Mouse (Mus musculus) heart, embryonic 13.5 days (tissue): ENCODE data around the gene Selenoo. TPM values are rescaled to one million over a fixed set of nuclear protein-coding genes. Genes with fewer than 3 reads are reported as not detected.

ENCODE experiments used
- ATAC-seq: fragments of 200-750 bp; cut with Nextera tagmentation; 2 replicates; pipeline ENCODE4 v1.8.0; 2017; ENCODE audit warnings: moderate TSS enrichment; ENCODE audit not compliant: insufficient number of reproducible peaks, low FRiP score, low TSS enrichment; ENCODE audit errors: extremely low read depth
- H3K27ac ChIP-seq: fragments of 300-500 bp; sonication (generic); replicated peaks from 2 replicates; pipeline ENCODE4 v1.5.1; 2015; ENCODE audit warnings: moderate library complexity, mild to moderate bottlenecking, inconsistent platforms
- H3K27me3 ChIP-seq: fragments of 300-500 bp; sonication (generic); replicated peaks from 2 replicates; pipeline ENCODE4 v1.6.1; 2015; ENCODE audit warnings: mild to moderate bottlenecking, inconsistent platforms
- H3K36me3 ChIP-seq: fragments of 300-500 bp; sonication (generic); 2 replicates; pipeline ENCODE4 v1.6.1; 2015; ENCODE audit warnings: mild to moderate bottlenecking, inconsistent platforms
- H3K4me1 ChIP-seq: fragments of 300-500 bp; sonication (generic); 2 replicates; pipeline ENCODE4 v1.6.1; 2015; ENCODE audit warnings: inconsistent platforms
- H3K4me2 ChIP-seq: fragments of 300-500 bp; sonication (generic); 2 replicates; pipeline ENCODE4 v1.6.1; 2015; ENCODE audit warnings: inconsistent platforms, mild to moderate bottlenecking, moderate library complexity
- H3K4me3 ChIP-seq: fragments of 300-500 bp; sonication (generic); 2 replicates; pipeline ENCODE4 v1.5.1; 2015; ENCODE audit warnings: moderate library complexity, mild to moderate bottlenecking, inconsistent platforms
- H3K9ac ChIP-seq: fragments of 300-500 bp; sonication (generic); 2 replicates; pipeline ENCODE4 v1.6.1; 2015; ENCODE audit warnings: inconsistent platforms, mild to moderate bottlenecking, moderate library complexity
- H3K9me3 ChIP-seq: fragments of 300-500 bp; sonication (generic); 2 replicates; pipeline ENCODE4 v1.6.1; 2016; ENCODE audit warnings: inconsistent platforms
- WGBS: fragments of 180-500 bp; shearing (Covaris S2); methylation state at CpG from one replicate; pipeline ENCODE4 v1.1.7; 2015; ENCODE audit warnings: mixed read lengths; 5-methylcytosine and 5-hydroxymethylcytosine counted together
- polyA plus RNA-seq: library from polyadenylated mRNA; unstranded; fragments of >200 nt; fragmentation: Nextera tagmentation; extraction: Ambion mirVana; gene quantifications from 2 replicates; pipeline ENCODE4 v1.2.1, GENCODE M21; 2015

The Selenoo gene
- polyA plus RNA-seq: 10.8 and 11.6 TPM in 2 replicates

- Histone ChIP-seq H3K27ac (peak within 1 kb of the TSS; percentile 74), H3K27me3 (no peaks in the 10 kb centered on the region), H3K4me3 (peak within 1 kb of the TSS; percentile 83), H3K4me2 (peak within 1 kb of the TSS; percentile 93), H3K36me3 (peaks cover 49% of the 10 kb centered on the region), H3K4me1 (peaks cover 18% of the 10 kb centered on the region), H3K9ac (peak within 1 kb of the TSS; percentile 94), H3K9me3 (no peaks in the 10 kb centered on the region)
- ATAC-seq: peak; percentile 78
- WGBS: 2% methylated on average over 33 of the region's 38 CpGs
These were observed at the start of gene Selenoo for GRCm38 (mm10) chr15:89088607-89089247. Gene Selenoo, plus strand, starts transcription at chr15:89089084.

GRCm38 (mm10) chr15:89044381-89044780, 44.5 kb upstream of the Selenoo start:
- no peak overlapping the region for H3K4me3 ChIP-seq
- H3K27me3 ChIP-seq: no peaks in the 10 kb centered on the region
- H3K36me3 ChIP-seq: peaks cover 23% of the 10 kb centered on the region
- H3K4me2 ChIP-seq: no peak overlapping the region
- ATAC-seq: no peak
- 78% methylated on average over 5 of the region's 5 CpGs for WGBS
- H3K9me3 ChIP-seq: peaks cover 9% of the 10 kb centered on the region
- H3K27ac ChIP-seq: no peak overlapping the region
- H3K4me1 ChIP-seq: no peaks in the 10 kb centered on the region
- no peak overlapping the region for H3K9ac ChIP-seq

GRCm38 (mm10) chr15:89046356-89046755, 42.5 kb upstream of the Selenoo start:
- 74% methylated on average over 4 of the region's 4 CpGs for WGBS
- Histone ChIP-seq H3K4me1 (no peaks in the 10 kb centered on the region), H3K27ac (no peak overlapping the region), H3K9me3 (peaks cover 9% of the 10 kb centered on the region), H3K27me3 (no peaks in the 10 kb centered on the region), H3K9ac (no peak overlapping the region), H3K36me3 (peaks cover 30% of the 10 kb centered on the region), H3K4me3 (no peak overlapping the region), H3K4me2 (no peak overlapping the region)
- ATAC-seq: no peak

- Histone ChIP-seq H3K4me1 (peaks cover 10% of the 10 kb centered on the region), H3K27ac (no peak overlapping the region), H3K36me3 (peaks cover 36% of the 10 kb centered on the region), H3K4me3 (no peak overlapping the region), H3K27me3 (peaks cover 41% of the 10 kb centered on the region), H3K4me2 (no peak overlapping the region), H3K9ac (no peak overlapping the region), H3K9me3 (no peaks in the 10 kb centered on the region)
- 84% methylated on average over 7 of the region's 7 CpGs for WGBS
- no peak for ATAC-seq
These were observed 34.2 kb upstream of the Selenoo start for GRCm38 (mm10) chr15:89054666-89055065.

GRCm38 (mm10) chr15:89058736-89059135, 30.1 kb upstream of the Selenoo start:
- peaks cover 20% of the 10 kb centered on the region for H3K4me1 ChIP-seq
- peaks cover 13% of the 10 kb centered on the region; the same call in 1 of the 2 replicates for H3K36me3 ChIP-seq
- peaks cover 70% of the 10 kb centered on the region for H3K27me3 ChIP-seq
- peak overlapping the region; percentile 86 for H3K9ac ChIP-seq
- no peaks in the 10 kb centered on the region for H3K9me3 ChIP-seq
- peak overlapping the region; percentile 70 for H3K4me3 ChIP-seq
- H3K27ac ChIP-seq: no peak overlapping the region
- ATAC-seq: no peak
- 25% methylated on average over 6 of the region's 6 CpGs for WGBS
- H3K4me2 ChIP-seq: peak overlapping the region; percentile 79

GRCm38 (mm10) chr15:89059161-89059931, 29.5 kb upstream of the Selenoo start, which contains the start of gene Panx2:
Gene Panx2, plus strand, starts transcription at chr15:89059734.
- WGBS: 2% methylated on average over 36 of the region's 57 CpGs
- peak within 1 kb of the TSS; percentile 86 for H3K9ac ChIP-seq
- 0 out of 2 replicates have a peak within 1 kb of the TSS, but pooled peaks have one; percentile 24 for H3K27ac ChIP-seq
- H3K36me3 ChIP-seq: peaks cover 11% of the 10 kb centered on the region; the same call in 1 of the 2 replicates
- H3K4me3 ChIP-seq: peak within 1 kb of the TSS; percentile 70
- H3K4me1 ChIP-seq: peaks cover 20% of the 10 kb centered on the region
- H3K4me2 ChIP-seq: peak within 1 kb of the TSS; percentile 79
- H3K27me3 ChIP-seq: peaks cover 76% of the 10 kb centered on the region
- no peak for ATAC-seq
- no peaks in the 10 kb centered on the region for H3K9me3 ChIP-seq

GRCm38 (mm10) chr15:89060032-89060681, 28.7 kb upstream of the Selenoo start:
- peak overlapping the region; percentile 86 for H3K9ac ChIP-seq
- 0 out of 2 replicates have a peak overlapping the region, but pooled peaks have one; percentile 24 for H3K27ac ChIP-seq
- peak overlapping the region; percentile 79 for H3K4me2 ChIP-seq
- 0 out of 2 replicates have a peak, but pooled peaks cover 5% of the 10 kb centered on the region for H3K36me3 ChIP-seq
- peaks cover 84% of the 10 kb centered on the region for H3K27me3 ChIP-seq
- no peak for ATAC-seq
- H3K4me3 ChIP-seq: peak overlapping the region; percentile 70
- peaks cover 20% of the 10 kb centered on the region for H3K4me1 ChIP-seq
- H3K9me3 ChIP-seq: no peaks in the 10 kb centered on the region
- WGBS: 3% methylated on average over 41 of the region's 48 CpGs

GRCm38 (mm10) chr15:89060811-89061460, 27.9 kb upstream of the Selenoo start:
- Histone ChIP-seq H3K4me2 (peak overlapping the region; percentile 79), H3K9me3 (no peaks in the 10 kb centered on the region), H3K4me3 (peak overlapping the region; percentile 70), H3K36me3 (no peaks in the 10 kb centered on the region), H3K27me3 (peaks cover 88% of the 10 kb centered on the region), H3K9ac (no peak overlapping the region), H3K4me1 (peaks cover 20% of the 10 kb centered on the region), H3K27ac (no peak overlapping the region)
- ATAC-seq: no peak
- 80% methylated on average over 12 of the region's 12 CpGs for WGBS

GRCm38 (mm10) chr15:89061761-89062517, 26.9 kb upstream of the Selenoo start:
- H3K27me3 ChIP-seq: peaks cover 96% of the 10 kb centered on the region
- ATAC-seq: no peak

GRCm38 (mm10) chr15:89062518-89062910, 26.4 kb upstream of the Selenoo start:
- Histone ChIP-seq H3K4me1 (peaks cover 24% of the 10 kb centered on the region), H3K4me2 (no peak overlapping the region), H3K36me3 (no peaks in the 10 kb centered on the region), H3K9ac (no peak overlapping the region), H3K4me3 (no peak overlapping the region), H3K27ac (no peak overlapping the region), H3K9me3 (no peaks in the 10 kb centered on the region), H3K27me3 (peaks cover 97% of the 10 kb centered on the region)
- WGBS: 78% methylated on average over 5 of the region's 5 CpGs
- ATAC-seq: no peak

More at GRCm38 (mm10) chr15:89061761-89062517, 26.9 kb upstream of the Selenoo start:
- H3K9ac ChIP-seq: no peak overlapping the region
- H3K4me3 ChIP-seq: no peak overlapping the region
- H3K9me3 ChIP-seq: no peaks in the 10 kb centered on the region
- H3K36me3 ChIP-seq: no peaks in the 10 kb centered on the region
- no peak overlapping the region for H3K27ac ChIP-seq
- WGBS: 74% methylated on average over 6 of the region's 6 CpGs
- H3K4me1 ChIP-seq: peaks cover 20% of the 10 kb centered on the region
- no peak overlapping the region for H3K4me2 ChIP-seq
